Mouse (Mus musculus): Measurements from ENCODE around the gene Gm27021.
"Not testable (repeated sequence)": the region's sequence is repeated elsewhere in the genome, so short reads cannot be mapped to it uniquely, and the experiment has no call there.

Gm27021 gene

GRCm38 (mm10) chr8:120685097-120685496 is 17.2 kb upstream of the Gm27021 start:
- DNase-seq, result no peak

GRCm38 (mm10) chr8:120684082-120684481 is 16.2 kb upstream of the Gm27021 start:
- no peak for DNase-seq

- peak; percentile 83 for DNase-seq
Measured at GRCm38 (mm10) chr8:120683602-120684001, 15.7 kb upstream of the Gm27021 start.

GRCm38 (mm10) chr8:120681113-120681512 is 13.2 kb upstream of the Gm27021 start:
- no peak for DNase-seq

GRCm38 (mm10) chr8:120680405-120680804 is 12.5 kb upstream of the Gm27021 start:
- DNase-seq, result not testable (repeated sequence)

GRCm38 (mm10) chr8:120679629-120680387 is 11.9 kb upstream of the Gm27021 start:
- DNase-seq, result no peak

- peak; percentile 85 for DNase-seq
Measured at GRCm38 (mm10) chr8:120678447-120678846, 10.6 kb upstream of the Gm27021 start.

GRCm38 (mm10) chr8:120675718-120676117 is 7.8 kb upstream of the Gm27021 start:
- DNase-seq, result no peak

- DNase-seq, result no peak
Measured at GRCm38 (mm10) chr8:120673298-120673697, 5.4 kb upstream of the Gm27021 start.

GRCm38 (mm10) chr8:120672626-120673229 is 4.8 kb upstream of the Gm27021 start:
- no peak for DNase-seq

- no peak for DNase-seq
Measured at GRCm38 (mm10) chr8:120671775-120672174, 3.9 kb upstream of the Gm27021 start.

GRCm38 (mm10) chr8:120668374-120668905 is 561 bp upstream of the Gm27021 start, which contains the start of gene Emc8:
TSS of gene Emc8 (minus strand) at chr8:120668573.
- peak; percentile 40 for DNase-seq

GRCm38 (mm10) chr8:120666807-120667470 is 940 bp downstream of the Gm27021 start:
- no peak for DNase-seq

- peak; percentile 37 for DNase-seq
Measured at GRCm38 (mm10) chr8:120665726-120666455, 2.0 kb downstream of the Gm27021 start.

GRCm38 (mm10) chr8:120664566-120664965 is 3.3 kb downstream of the Gm27021 start:
- DNase-seq, result no peak

- DNase-seq, result no peak
Measured at GRCm38 (mm10) chr8:120657415-120657814, 10.5 kb downstream of the Gm27021 start.

- no peak for DNase-seq
Measured at GRCm38 (mm10) chr8:120656322-120657052, 11.4 kb downstream of the Gm27021 start.

- no peak for DNase-seq
Measured at GRCm38 (mm10) chr8:120647532-120647931, 20.3 kb downstream of the Gm27021 start, which contains the start of gene 1190005I06Rik. TSS of gene 1190005I06Rik (minus strand) at chr8:120647632.

- no peak for DNase-seq
Measured at GRCm38 (mm10) chr8:120644663-120645062, 23.2 kb downstream of the Gm27021 start.

GRCm38 (mm10) chr8:120642031-120642662 is 25.7 kb downstream of the Gm27021 start:
- DNase-seq, result no peak

- DNase-seq, result no peak
Measured at GRCm38 (mm10) chr8:120641245-120641644, 26.6 kb downstream of the Gm27021 start.

Data from kidney, adult 9 months (tissue).